Mouse (Mus musculus): ENCODE measurements around the gene C1rl. TPM values are rescaled to one million over a fixed set of nuclear protein-coding genes. Genes with fewer than 3 reads are reported as not detected.
"Not testable (repeated sequence)": the region's sequence is repeated elsewhere in the genome, so short reads cannot be mapped to it uniquely, and the experiment has no call there.

Gene C1rl
- total RNA-seq, 2 experiments from 2014 or later = 0.18 to 0.59 TPM

DNA sequence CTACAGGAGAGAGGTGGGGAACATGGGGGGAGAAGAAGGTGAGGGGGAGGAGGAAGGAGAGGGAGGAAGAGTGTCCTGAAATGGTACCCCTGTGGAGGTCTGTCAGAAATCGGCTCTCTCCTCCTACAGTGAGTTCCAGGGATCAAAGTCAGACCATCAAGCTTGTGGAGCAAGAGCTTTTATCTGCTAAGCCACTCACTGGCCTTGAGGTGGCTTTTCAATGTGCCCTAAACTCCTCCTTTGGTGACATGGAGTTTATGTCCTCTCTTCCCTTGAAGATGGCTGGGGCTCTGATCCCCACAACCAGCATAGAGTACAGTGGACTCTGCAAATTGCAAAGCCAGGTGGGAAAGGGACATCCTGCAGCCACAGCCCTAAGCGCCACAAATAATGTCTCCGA, 55.1 kb downstream of the C1rl start:
- intact Hi-C loops (cut with DNase I); DNase-seq (ENCODE audit: low spot score in 2 of 2): not testable (repeated sequence)

DNA sequence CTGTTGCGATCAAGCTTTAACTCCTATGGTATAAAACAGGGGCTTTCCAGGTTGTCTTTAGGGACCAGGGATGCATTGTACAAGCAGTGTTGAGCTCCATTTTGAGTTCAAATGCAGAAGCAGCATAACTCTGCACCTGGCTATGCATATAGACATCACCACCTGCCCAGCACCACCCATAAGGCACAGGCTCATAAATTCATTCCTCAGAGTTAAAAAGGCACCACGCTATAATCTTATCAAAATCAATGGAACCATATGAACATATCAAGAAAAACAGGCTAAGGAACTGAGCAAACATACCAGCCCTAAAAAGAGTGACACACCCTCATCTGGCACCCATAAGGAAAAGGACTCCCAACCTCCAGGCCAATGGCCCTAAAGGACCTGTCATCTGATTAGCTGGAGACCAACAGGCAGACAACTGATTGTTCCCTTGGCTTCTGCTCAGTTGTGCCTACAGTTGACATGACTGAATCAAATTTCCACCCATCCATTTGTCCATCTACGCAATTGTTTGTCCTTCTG, 56.2 kb downstream of the C1rl start:
- no peak for DNase-seq (ENCODE audit: low spot score in 2 of 2)
- intact Hi-C loops (cut with DNase I) = no loop called here

- no peak for DNase-seq (ENCODE audit: low spot score in 2 of 2)
- intact Hi-C loops (cut with DNase I) = no loop called here
Measured at GRCm38 (mm10) chr6:124552766-124553165, 59.9 kb downstream of the C1rl start.

DNA sequence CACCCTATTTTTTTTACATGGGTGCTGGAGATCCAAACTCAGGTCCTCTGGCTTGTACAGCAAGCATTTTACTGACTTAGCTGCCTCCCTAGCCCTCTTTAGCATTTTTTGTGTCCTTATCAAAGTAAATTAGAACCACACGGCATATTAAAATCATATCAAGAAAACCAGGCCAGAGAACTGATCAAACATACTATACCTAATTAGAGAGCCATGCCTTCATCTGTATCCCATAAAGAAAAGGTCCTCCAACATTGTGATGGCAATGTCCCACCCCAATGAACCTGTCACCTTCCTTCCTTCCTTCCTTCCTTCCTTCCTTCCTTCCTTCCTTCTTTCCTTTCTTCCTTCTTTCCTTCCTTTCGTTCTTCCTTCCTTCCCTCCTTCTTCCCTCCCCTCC, 63.0 kb downstream of the C1rl start:
- intact Hi-C loops (cut with DNase I); DNase-seq (ENCODE audit: low spot score in 2 of 2): not testable (repeated sequence)

Other genes with a start within 250 kb of the C1rl start
- gene Cd163, start 188.5 kb upstream of the C1rl start, total RNA-seq (2021) = 1 to 10 TPM; 2.5 to 4.7 TPM
- 10 to 100 TPM; 78.8 to 80.2 TPM for gene Pex5, start 78.0 kb upstream of the C1rl start, total RNA-seq (2021)
- 100 to 1,000 TPM; 371 to 377 TPM for gene Clstn3, start 28.3 kb upstream of the C1rl start, total RNA-seq (2021)
- 1 to 10 TPM; 1.1 to 1.3 TPM for gene C1ra, start 19.3 kb downstream of the C1rl start, total RNA-seq (2021)
- 1 to 10 TPM; 1.4 to 1.6 TPM for gene C1s1, start 49.2 kb downstream of the C1rl start, total RNA-seq (2021)
- under 1 TPM in 1 of 2 experiments, not detected in 1; 0.18 TPM for gene C1rb, start 77.2 kb downstream of the C1rl start, total RNA-seq (2021)
- under 1 TPM; 0.26 to 0.57 TPM for gene C1s2, start 143.0 kb downstream of the C1rl start, total RNA-seq (2021)
- gene Lpcat3, start 169.9 kb downstream of the C1rl start, total RNA-seq (2021) = 10 to 100 TPM; 33.8 to 37.1 TPM
- gene Emg1, start 219.1 kb downstream of the C1rl start, total RNA-seq (2021) = 10 to 100 TPM; 45.6 to 45.9 TPM
- gene Phb2, start 219.2 kb downstream of the C1rl start, total RNA-seq (2021) = 100 to 1,000 TPM; 133 to 144 TPM
- gene Ptpn6, start 245.6 kb downstream of the C1rl start, total RNA-seq (2021) = 1 to 10 TPM; 3.6 to 4.0 TPM
- 100 to 1,000 TPM; 294 to 301 TPM for gene Grcc10, start 248.3 kb downstream of the C1rl start, total RNA-seq (2021)